In the genomic region with DNA sequence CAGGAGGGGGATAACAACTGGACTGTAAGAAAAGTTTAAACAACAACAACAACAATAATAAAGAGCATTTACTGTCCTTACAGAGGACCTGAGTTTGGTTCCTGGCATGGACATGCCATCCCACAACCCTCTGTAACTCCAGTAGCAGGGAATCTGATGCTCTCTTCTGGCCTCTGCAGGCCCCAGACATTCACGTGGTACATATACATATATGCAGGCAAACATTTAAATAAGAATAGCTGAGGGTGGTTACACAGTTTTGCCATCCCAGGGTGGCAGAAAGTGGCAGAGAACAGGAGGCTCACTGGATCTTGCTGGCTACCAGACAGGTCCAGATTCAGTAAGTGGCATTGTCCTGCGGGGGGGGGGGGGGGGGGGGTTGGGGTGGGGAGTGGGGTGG, we compare ENCODE assay signal across 20 mouse cellular contexts. TPM values are rescaled to one million over a fixed set of nuclear protein-coding genes. Genes with fewer than 3 reads are reported as not detected.
DNase-seq lines count a peak whose midpoint lies in the region; ATAC-seq and TF ChIP-seq lines count a peak whose summit lies in the region.
"Had no signal": no experiment of that assay in that cellular context is flagged by ENCODE, and none has a peak within 500 bp of the region (broad histone marks: within the 10 kb centered on the region; RNA-seq: fewer than 3 reads in every experiment).

No protein-coding gene starts in this region.

- peaks cover 70% of the 10 kb centered on the region for H3K4me1 ChIP-seq in forebrain, embryonic 10.5 days
- peaks cover 8% of the 10 kb centered on the region for H3K4me1 ChIP-seq in forebrain, embryonic 15.5 days
- peaks cover 67% of the 10 kb centered on the region for H3K4me1 ChIP-seq in midbrain, embryonic 10.5 days
- 0 out of 2 replicates have a peak, but pooled peaks cover 8% of the 10 kb centered on the region for H3K4me1 ChIP-seq in midbrain, embryonic 14.5 days (ENCODE audit: control insufficient read depth, insufficient read depth, low read length)
- H3K4me1 ChIP-seq in embryonic facial prominence, embryonic 12.5 days, result peaks cover 51% of the 10 kb centered on the region
- H3K4me1 ChIP-seq in limb, embryonic 14.5 days (ENCODE audit: control insufficient read depth, insufficient read depth, low read length), result peaks cover 26% of the 10 kb centered on the region
- peaks cover 9% of the 10 kb centered on the region for H3K4me1 ChIP-seq in intestine, embryonic 16.5 days (ENCODE audit: control insufficient read depth, insufficient read depth, low read length)

- H3K36me3 ChIP-seq in forebrain, embryonic 10.5 days (replicated peaks), result no peaks in the 10 kb centered on the region
- no peaks in the 10 kb centered on the region for H3K36me3 ChIP-seq in forebrain, embryonic 15.5 days
- no peaks in the 10 kb centered on the region for H3K36me3 ChIP-seq in midbrain, embryonic 10.5 days
- H3K36me3 ChIP-seq in midbrain, embryonic 14.5 days (ENCODE audit: control insufficient read depth, insufficient read depth, low read length), result no peaks in the 10 kb centered on the region
- H3K36me3 ChIP-seq in embryonic facial prominence, embryonic 12.5 days, result no peaks in the 10 kb centered on the region
- H3K36me3 ChIP-seq in limb, embryonic 14.5 days (ENCODE audit: control insufficient read depth, insufficient read depth, low read length), result no peaks in the 10 kb centered on the region
- no peaks in the 10 kb centered on the region for H3K36me3 ChIP-seq in intestine, embryonic 16.5 days (ENCODE audit: control insufficient read depth, insufficient read depth, low read length)
- H3K36me3 ChIP-seq: limb, embryonic 13.5 days; neural tube, embryonic 15.5 days had no signal

- no peak overlapping the region for H3K4me2 ChIP-seq in forebrain, embryonic 15.5 days (replicated peaks)
- H3K4me2 ChIP-seq in midbrain, embryonic 14.5 days (ENCODE audit: low read length), result no peak overlapping the region
- no peak overlapping the region for H3K4me2 ChIP-seq in embryonic facial prominence, embryonic 12.5 days (replicated peaks)
- no peak overlapping the region for H3K4me2 ChIP-seq in limb, embryonic 14.5 days (replicated peaks; ENCODE audit: low read depth, low read length, severe bottlenecking)
- no peak overlapping the region for H3K4me2 ChIP-seq in intestine, embryonic 16.5 days (ENCODE audit: low read depth, low read length)

- H3K9me3 ChIP-seq in forebrain, embryonic 10.5 days, result no peaks in the 10 kb centered on the region
- H3K9me3 ChIP-seq in forebrain, embryonic 15.5 days, result no peaks in the 10 kb centered on the region
- no peaks in the 10 kb centered on the region for H3K9me3 ChIP-seq in midbrain, embryonic 10.5 days (replicated peaks)
- no peaks in the 10 kb centered on the region for H3K9me3 ChIP-seq in midbrain, embryonic 14.5 days (ENCODE audit: control insufficient read depth, low read length)
- no peaks in the 10 kb centered on the region for H3K9me3 ChIP-seq in embryonic facial prominence, embryonic 12.5 days
- no peaks in the 10 kb centered on the region for H3K9me3 ChIP-seq in limb, embryonic 14.5 days (ENCODE audit: control insufficient read depth, low read length)
- no peaks in the 10 kb centered on the region for H3K9me3 ChIP-seq in intestine, embryonic 16.5 days (ENCODE audit: control insufficient read depth, low read length)
- H3K9me3 ChIP-seq: limb, embryonic 13.5 days; neural tube, embryonic 15.5 days had no signal

- H3K27ac ChIP-seq in forebrain, embryonic 10.5 days, result peak overlapping the region; percentile 91; the same call in 1 of the 2 replicates
- H3K27ac ChIP-seq in forebrain, embryonic 15.5 days (replicated peaks), result no peak overlapping the region
- H3K27ac ChIP-seq in midbrain, embryonic 10.5 days (replicated peaks), result peak overlapping the region; percentile 88
- no peak overlapping the region for H3K27ac ChIP-seq in midbrain, embryonic 14.5 days (replicated peaks; ENCODE audit: low read depth, low read length)
- H3K27ac ChIP-seq in embryonic facial prominence, embryonic 12.5 days, result peak overlapping the region; percentile 94
- 0 out of 2 replicates have a peak overlapping the region, but pooled peaks have one; percentile 88 for H3K27ac ChIP-seq in limb, embryonic 14.5 days (replicated peaks; ENCODE audit: low read depth, low read length)
- no peak overlapping the region for H3K27ac ChIP-seq in intestine, embryonic 16.5 days (ENCODE audit: low read length)
- H3K27ac ChIP-seq: liver, embryonic 14.5 days had no signal

- H3K4me3 ChIP-seq in forebrain, embryonic 10.5 days, result no peak overlapping the region
- H3K4me3 ChIP-seq in forebrain, embryonic 15.5 days, result no peak overlapping the region
- no peak overlapping the region for H3K4me3 ChIP-seq in midbrain, embryonic 10.5 days
- H3K4me3 ChIP-seq in midbrain, embryonic 14.5 days (replicated peaks; ENCODE audit: low read depth, low read length), result no peak overlapping the region
- no peak overlapping the region for H3K4me3 ChIP-seq in embryonic facial prominence, embryonic 12.5 days
- H3K4me3 ChIP-seq in limb, embryonic 14.5 days (replicated peaks; ENCODE audit: low read length), result no peak overlapping the region
- H3K4me3 ChIP-seq in intestine, embryonic 16.5 days (ENCODE audit: low read length), result no peak overlapping the region
- H3K4me3 ChIP-seq: limb, embryonic 13.5 days; neural tube, embryonic 15.5 days had no signal

- TF ChIP-seq POLR2A in limb, embryonic 14.5 days (IDR thresholded peaks at IDR 0.05; ENCODE audit: borderline replicate concordance, extremely low read depth, insufficient read depth, insufficient read length), result no peak

- H3K27me3 ChIP-seq in forebrain, embryonic 10.5 days (ENCODE audit: poor library complexity, severe bottlenecking), result no peaks in the 10 kb centered on the region
- H3K27me3 ChIP-seq in forebrain, embryonic 15.5 days, result no peaks in the 10 kb centered on the region
- no peaks in the 10 kb centered on the region for H3K27me3 ChIP-seq in midbrain, embryonic 10.5 days (ENCODE audit: low read depth, poor library complexity, severe bottlenecking)
- H3K27me3 ChIP-seq in midbrain, embryonic 14.5 days (ENCODE audit: control insufficient read depth, insufficient read depth, low read length), result no peaks in the 10 kb centered on the region
- no peaks in the 10 kb centered on the region for H3K27me3 ChIP-seq in embryonic facial prominence, embryonic 12.5 days
- no peaks in the 10 kb centered on the region for H3K27me3 ChIP-seq in limb, embryonic 14.5 days (ENCODE audit: control insufficient read depth, insufficient read depth, low read length)
- no peaks in the 10 kb centered on the region for H3K27me3 ChIP-seq in intestine, embryonic 16.5 days (replicated peaks; ENCODE audit: control insufficient read depth, insufficient read depth, low read length)
- H3K27me3 ChIP-seq: limb, embryonic 13.5 days; neural tube, embryonic 15.5 days had no signal

- 18% methylated on average over 1 of the region's 2 CpGs for WGBS in forebrain, embryonic 10.5 days
- 9% methylated on average over 2 of the region's 2 CpGs for WGBS in forebrain, embryonic 15.5 days
- WGBS in midbrain, embryonic 10.5 days, result 14% methylated on average over 1 of the region's 2 CpGs
- WGBS in midbrain, embryonic 14.5 days, result 32% methylated on average over 1 of the region's 2 CpGs
- WGBS in embryonic facial prominence, embryonic 12.5 days, result 14% methylated on average over 1 of the region's 2 CpGs
- 38% methylated on average over 1 of the region's 2 CpGs for WGBS in limb, embryonic 14.5 days
- 19% methylated on average over 2 of the region's 2 CpGs for WGBS in intestine, embryonic 16.5 days

- no peak overlapping the region for H3K9ac ChIP-seq in forebrain, embryonic 15.5 days (replicated peaks)
- no peak overlapping the region for H3K9ac ChIP-seq in midbrain, embryonic 14.5 days (replicated peaks; ENCODE audit: low read length)
- H3K9ac ChIP-seq in embryonic facial prominence, embryonic 12.5 days, result no peak overlapping the region
- H3K9ac ChIP-seq in limb, embryonic 14.5 days (ENCODE audit: low read depth, low read length, severe bottlenecking), result no peak overlapping the region
- H3K9ac ChIP-seq in intestine, embryonic 16.5 days (ENCODE audit: low read depth, low read length), result no peak overlapping the region
- H3K9ac ChIP-seq: limb, embryonic 13.5 days; liver, embryonic 14.5 days; lung, embryonic 14.5 days; neural tube, embryonic 15.5 days had no signal

- no peak for ATAC-seq in forebrain, embryonic 15.5 days (replicated peaks)
- ATAC-seq in midbrain, embryonic 14.5 days (ENCODE audit: low FRiP score, low TSS enrichment), result no peak
- ATAC-seq in embryonic facial prominence, embryonic 12.5 days (ENCODE audit: insufficient number of reproducible peaks, insufficient read depth, low FRiP score, low TSS enrichment), result no peak
- ATAC-seq in limb, embryonic 14.5 days (ENCODE audit: low FRiP score, low read depth), result no peak
- no peak for ATAC-seq in intestine, embryonic 16.5 days

- DNase-seq in forebrain, embryonic 10.5 days (ENCODE audit: extremely low spot score, low spot score), result no peak
- DNase-seq in midbrain, embryonic 10.5 days (ENCODE audit: low spot score), result no peak
- no peak for DNase-seq in midbrain, embryonic 14.5 days
- no peak for DNase-seq in limb, embryonic 14.5 days (ENCODE audit: low spot score)
- no peak for DNase-seq in thymus, postnatal 4 days
- DNase-seq: cerebellum, adult 11 months; cerebellum, postnatal 10 days; heart, postnatal 36 days; kidney, adult 18-20 months; kidney, postnatal 10 days; lung, embryonic 14.5 days; right cerebral cortex, adult 18-20 months; right cerebral cortex, postnatal 4 days; thymus, adult 18-20 months had no signal

RNA-seq across cellular contexts. Expression of a gene that starts 41.8 kb away (rescaled TPM):
- 843 and 904 TPM in 2 replicates for polyA plus RNA-seq in forebrain, embryonic 10.5 days (2016; fragmentation: Nextera tagmentation; extraction: Ambion mirVana)
- polyA plus RNA-seq in forebrain, embryonic 15.5 days (2015; fragmentation: Nextera tagmentation; extraction: Ambion mirVana), result 645 and 663 TPM in 2 replicates
- 947 and 1,037 TPM in 2 replicates for polyA plus RNA-seq in midbrain, embryonic 10.5 days (2016; fragmentation: Nextera tagmentation; extraction: Ambion mirVana)
- 417 and 560 TPM in 2 replicates for polyA plus RNA-seq in midbrain, embryonic 14.5 days (2014; fragmentation: Nextera tagmentation; extraction: Ambion mirVana)
- polyA plus RNA-seq in embryonic facial prominence, embryonic 12.5 days (2016; fragmentation: Nextera tagmentation; extraction: Ambion mirVana), result 896 and 941 TPM in 2 replicates
- 674 and 696 TPM in 2 replicates for polyA plus RNA-seq in limb, embryonic 14.5 days (2012; rRNA removed)
- 746 and 782 TPM in 2 replicates for polyA plus RNA-seq in limb, embryonic 14.5 days (2014; fragmentation: Nextera tagmentation; extraction: Ambion mirVana)
- 334 and 375 TPM in 2 replicates for polyA plus RNA-seq in intestine, embryonic 16.5 days (2015; fragmentation: Nextera tagmentation; extraction: Ambion mirVana)

Comparison
In these comparisons a context has a peak if more than half of its experiments do, and no peak if none do; other contexts are left out.
1. H3K27ac ChIP-seq: peak in forebrain, embryonic 10.5 days (single experiment), midbrain, embryonic 10.5 days (single experiment), embryonic facial prominence, embryonic 12.5 days (single experiment) and limb, embryonic 14.5 days (single experiment); none in forebrain, embryonic 15.5 days (single experiment), midbrain, embryonic 14.5 days (single experiment) and intestine, embryonic 16.5 days (single experiment).